Mouse (Mus musculus): Measurements from ENCODE around the gene Kcnj15. TPM values are rescaled to one million over a fixed set of nuclear protein-coding genes. Genes with fewer than 3 reads are reported as not detected.

The Kcnj15 gene
- polyA plus RNA-seq, 1 experiment, result 0.01 TPM

GRCm38 (mm10) chr16:95221051-95221450, 36.3 kb upstream of the Kcnj15 start:
- Histone ChIP-seq H3K79me2 (ENCODE audit: control insufficient read depth, insufficient read depth) (no peaks in the 10 kb centered on the region), H3K4me3 (no peak overlapping the region), H3K4me2 (ENCODE audit: low read depth) (no peak overlapping the region), H3K36me3 (ENCODE audit: control insufficient read depth, insufficient read depth) (no peaks in the 10 kb centered on the region), H3K27me3 (ENCODE audit: control insufficient read depth, insufficient read depth, insufficient read length) (no peaks in the 10 kb centered on the region), H3ac (ENCODE audit: control insufficient read depth, insufficient read length) (no peak overlapping the region)
- TF ChIP-seq REST (IDR thresholded peaks at IDR 0.05; ENCODE audit: insufficient read depth, insufficient read length), result no peak

DNA sequence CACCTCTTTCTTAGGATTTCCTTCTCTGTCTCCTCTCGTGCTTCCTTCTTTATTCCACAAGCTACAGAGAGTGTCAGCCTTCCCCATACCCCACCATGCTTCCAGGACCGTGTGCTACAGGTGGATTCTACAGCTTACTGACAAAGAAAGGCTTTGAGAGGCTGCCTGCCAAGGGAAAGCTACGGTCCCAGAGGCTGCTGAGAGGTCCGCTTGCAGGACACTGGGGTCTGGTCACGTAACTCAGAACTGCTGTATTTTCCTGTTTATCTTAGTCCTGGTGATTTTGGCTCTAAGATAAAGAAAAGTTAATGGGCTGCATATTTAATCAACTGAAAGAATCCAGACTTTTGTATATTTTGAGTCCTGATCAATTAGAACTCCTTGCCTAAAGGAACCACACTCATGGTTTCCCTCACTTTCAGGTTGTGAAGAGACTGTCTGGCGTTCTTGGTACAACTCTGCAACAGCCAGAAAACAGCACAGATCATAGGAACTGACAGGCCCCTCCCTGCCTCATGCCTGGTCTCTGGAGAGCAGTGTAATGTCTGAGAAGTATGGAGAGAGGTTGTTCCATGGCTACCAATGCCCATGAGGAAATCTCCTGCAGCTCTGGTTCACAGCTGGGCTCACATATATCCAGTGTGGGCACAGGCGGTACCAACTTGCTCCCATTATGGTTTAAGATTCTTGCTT, 35.2 kb upstream of the Kcnj15 start:
- Histone ChIP-seq H3K4me3 (no peak overlapping the region), H3K27me3 (ENCODE audit: control insufficient read depth, insufficient read depth, insufficient read length) (no peaks in the 10 kb centered on the region), H3K36me3 (ENCODE audit: control insufficient read depth, insufficient read depth) (no peaks in the 10 kb centered on the region), H3K79me2 (ENCODE audit: control insufficient read depth, insufficient read depth) (no peaks in the 10 kb centered on the region), H3K4me2 (ENCODE audit: low read depth) (no peak overlapping the region), H3ac (ENCODE audit: control insufficient read depth, insufficient read length) (no peak overlapping the region)
- TF ChIP-seq CEBPB (IDR thresholded peaks at IDR 0.05; ENCODE audit: insufficient read depth, poor library complexity, severe bottlenecking) (no peak), MYOD1 (IDR thresholded peaks at IDR 0.05; ENCODE audit: control insufficient read depth in 1 of 3, insufficient read length in 2 of 3, low read depth in 2 of 3) (no peak), MAX (IDR thresholded peaks at IDR 0.05; ENCODE audit: low read depth) (no peak), REST (IDR thresholded peaks at IDR 0.05; ENCODE audit: insufficient read depth, insufficient read length) (no peak), TCF12 (IDR thresholded peaks at IDR 0.05; ENCODE audit: insufficient read depth, poor library complexity, severe bottlenecking) (no peak), E2F4 (IDR thresholded peaks at IDR 0.05; ENCODE audit: insufficient read depth) (no peak), POLR2AphosphoS2 (IDR thresholded peaks at IDR 0.05; ENCODE audit: insufficient read length, low read depth) (no peak), POLR2A (IDR thresholded peaks at IDR 0.05; ENCODE audit: insufficient read length, low read depth) (no peak), USF1 (IDR thresholded peaks at IDR 0.05; ENCODE audit: low read depth) (no peak), SRF (IDR thresholded peaks at IDR 0.05; ENCODE audit: control insufficient read depth, insufficient read length, low read depth) (no peak), TCF3 (IDR thresholded peaks at IDR 0.05; ENCODE audit: insufficient read length, low read depth) (no peak), MYOG (IDR thresholded peaks at IDR 0.05; ENCODE audit: control insufficient read depth in 1 of 3, insufficient read depth in 1 of 3, insufficient read length in 2 of 3, low read depth in 2 of 3) (no peak)

- no peaks in the 10 kb centered on the region for H3K27me3 ChIP-seq (ENCODE audit: control insufficient read depth, insufficient read depth, insufficient read length)
- no peak overlapping the region for H3K4me2 ChIP-seq (ENCODE audit: low read depth)
- no peaks in the 10 kb centered on the region for H3K79me2 ChIP-seq (ENCODE audit: control insufficient read depth, insufficient read depth)
- H3K4me3 ChIP-seq, result no peak overlapping the region
- H3K36me3 ChIP-seq (ENCODE audit: control insufficient read depth, insufficient read depth), result no peaks in the 10 kb centered on the region
- H3ac ChIP-seq (ENCODE audit: control insufficient read depth, insufficient read length), result no peak overlapping the region
- TF ChIP-seq POLR2AphosphoS2 (IDR thresholded peaks at IDR 0.05; ENCODE audit: insufficient read length, low read depth) (no peak), MAX (IDR thresholded peaks at IDR 0.05; ENCODE audit: low read depth) (no peak), TCF12 (IDR thresholded peaks at IDR 0.05; ENCODE audit: insufficient read depth, poor library complexity, severe bottlenecking) (no peak), CEBPB (IDR thresholded peaks at IDR 0.05; ENCODE audit: insufficient read depth, poor library complexity, severe bottlenecking) (no peak), TCF3 (IDR thresholded peaks at IDR 0.05; ENCODE audit: insufficient read length, low read depth) (no peak), E2F4 (IDR thresholded peaks at IDR 0.05; ENCODE audit: insufficient read depth) (no peak), SRF (IDR thresholded peaks at IDR 0.05; ENCODE audit: control insufficient read depth, insufficient read length, low read depth) (no peak), REST (IDR thresholded peaks at IDR 0.05; ENCODE audit: insufficient read depth, insufficient read length) (no peak), MYOG (IDR thresholded peaks at IDR 0.05; ENCODE audit: control insufficient read depth in 1 of 3, insufficient read depth in 1 of 3, insufficient read length in 2 of 3, low read depth in 2 of 3) (no peak)
Observed at GRCm38 (mm10) chr16:95223435-95223834, 33.9 kb upstream of the Kcnj15 start.

DNA sequence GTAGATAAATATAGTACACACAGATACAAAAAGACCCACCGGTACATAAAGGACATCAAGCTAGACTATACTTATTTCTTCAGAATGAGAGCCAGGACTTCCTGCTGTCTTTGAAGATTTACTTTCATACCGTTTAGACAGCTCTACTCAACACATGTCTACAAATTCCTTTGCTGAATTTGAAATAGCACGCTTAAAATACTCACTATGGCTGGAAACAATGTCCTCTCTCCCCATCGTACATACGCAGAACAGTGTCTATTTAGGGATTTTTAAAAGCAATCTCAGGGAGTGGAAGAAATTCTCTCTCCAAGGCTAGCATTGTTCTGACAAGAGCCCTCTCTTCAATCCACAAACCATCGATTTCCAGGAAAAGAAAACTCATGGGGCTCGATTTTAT, 32.1 kb upstream of the Kcnj15 start:
- no peak overlapping the region for H3K4me2 ChIP-seq (ENCODE audit: low read depth)
- TF ChIP-seq SRF (IDR thresholded peaks at IDR 0.05; ENCODE audit: control insufficient read depth, insufficient read length, low read depth), result no peak
- H3ac ChIP-seq (ENCODE audit: control insufficient read depth, insufficient read length), result no peak overlapping the region

DNA sequence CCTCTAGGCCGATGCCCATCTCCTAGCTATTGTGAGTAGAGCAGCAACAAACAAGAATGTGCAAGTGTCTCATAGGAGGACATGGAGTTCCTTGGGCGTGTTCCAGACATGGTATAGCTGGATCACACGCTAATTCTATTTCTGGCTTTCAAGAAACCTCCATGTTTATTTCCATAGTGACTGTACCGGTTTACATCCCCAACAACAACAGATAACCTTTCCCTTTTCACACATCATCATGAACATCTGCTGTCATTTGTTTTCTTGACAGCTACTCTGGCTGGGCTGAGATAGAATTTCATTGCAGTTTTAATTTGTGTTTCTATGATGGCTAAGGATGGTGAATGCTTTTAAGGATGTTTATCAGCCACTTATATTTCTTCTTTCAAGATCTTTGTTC, 25.6 kb upstream of the Kcnj15 start:
- TF ChIP-seq REST (IDR thresholded peaks at IDR 0.05; ENCODE audit: insufficient read depth, insufficient read length), result no peak
- TF ChIP-seq SRF (IDR thresholded peaks at IDR 0.05; ENCODE audit: control insufficient read depth, insufficient read length, low read depth), result no peak
- TF ChIP-seq MYOD1 (IDR thresholded peaks at IDR 0.05; ENCODE audit: control insufficient read depth in 1 of 3, insufficient read length in 2 of 3, low read depth in 2 of 3), result peak in 1 of 3 experiments; percentile 26
- Histone ChIP-seq H3K27me3 (ENCODE audit: control insufficient read depth, insufficient read depth, insufficient read length) (no peaks in the 10 kb centered on the region), H3K4me2 (ENCODE audit: low read depth) (no peak overlapping the region), H3K36me3 (ENCODE audit: control insufficient read depth, insufficient read depth) (no peaks in the 10 kb centered on the region), H3K79me2 (ENCODE audit: control insufficient read depth, insufficient read depth) (no peaks in the 10 kb centered on the region), H3K4me3 (no peak overlapping the region), H3ac (ENCODE audit: control insufficient read depth, insufficient read length) (no peak overlapping the region)

More for the DNA sequence above, 32.1 kb upstream of the Kcnj15 start:
- Histone ChIP-seq H3K27me3 (ENCODE audit: control insufficient read depth, insufficient read depth, insufficient read length) (no peaks in the 10 kb centered on the region), H3K4me3 (no peak overlapping the region), H3K79me2 (ENCODE audit: control insufficient read depth, insufficient read depth) (no peaks in the 10 kb centered on the region), H3K36me3 (ENCODE audit: control insufficient read depth, insufficient read depth) (no peaks in the 10 kb centered on the region)

All from myocyte (in vitro differentiated cells).